Mouse (Mus musculus) frontal cortex, adult 2 months (tissue): Measurements from ENCODE around the gene Phldb2. TPM values are rescaled to one million over a fixed set of nuclear protein-coding genes. Genes with fewer than 3 reads are reported as not detected.

ENCODE experiments used
- DNase-seq, 2 experiments: peaks; one replicate each; pipeline ENCODE4 v3.0.0; 2022; ENCODE audit warnings: low spot score in 1 of 2; ENCODE audit errors: extremely low spot score in 1 of 2
- polyA plus RNA-seq: library from polyadenylated mRNA; depleted of rRNA; stranded (reverse); fragments of >200 nt; gene quantifications from 2 replicates; pipeline ENCODE4 v1.2.3, GENCODE M21; 2012; rRNA removed

The Phldb2 gene
- polyA plus RNA-seq = 6.2 and 7.0 TPM in 2 replicates

GRCm38 (mm10) chr16:45953394-45953793 is at the start of gene Phldb2:
Gene Phldb2 (minus strand): TSS chr16:45953598.
- no peak for DNase-seq

- peak; percentile 27 to 59 for DNase-seq
These were observed 48.3 kb upstream of the Phldb2 start for GRCm38 (mm10) chr16:46001550-46002166.

- no peak for DNase-seq
These were observed 47.6 kb upstream of the Phldb2 start for GRCm38 (mm10) chr16:46000976-46001375.

GRCm38 (mm10) chr16:45999374-46000191 is 46.2 kb upstream of the Phldb2 start:
- no peak for DNase-seq

- DNase-seq = no peak
These were observed 44.8 kb upstream of the Phldb2 start for GRCm38 (mm10) chr16:45998231-45998630.

- no peak for DNase-seq
These were observed 37.7 kb upstream of the Phldb2 start for GRCm38 (mm10) chr16:45990901-45991676.

GRCm38 (mm10) chr16:45986236-45986635 is 32.8 kb upstream of the Phldb2 start:
- no peak for DNase-seq

GRCm38 (mm10) chr16:45984610-45985606 is 31.5 kb upstream of the Phldb2 start:
- no peak for DNase-seq

GRCm38 (mm10) chr16:45976251-45976650 is 22.9 kb upstream of the Phldb2 start:
- DNase-seq = no peak

- DNase-seq = peak in 1 of 2 experiments; percentile 30
These were observed 20.7 kb upstream of the Phldb2 start for GRCm38 (mm10) chr16:45973959-45974686.

- no peak for DNase-seq
These were observed 16.8 kb upstream of the Phldb2 start for GRCm38 (mm10) chr16:45970187-45970586.

- no peak for DNase-seq
These were observed 15.3 kb upstream of the Phldb2 start for GRCm38 (mm10) chr16:45968716-45969115.

GRCm38 (mm10) chr16:45967471-45967870 is 14.1 kb upstream of the Phldb2 start:
- DNase-seq = peak; percentile 34 to 88

GRCm38 (mm10) chr16:45966604-45967003 is 13.2 kb upstream of the Phldb2 start:
- no peak for DNase-seq

- DNase-seq = no peak
These were observed 11.4 kb upstream of the Phldb2 start for GRCm38 (mm10) chr16:45964777-45965176.

- DNase-seq = no peak
These were observed 10.4 kb upstream of the Phldb2 start for GRCm38 (mm10) chr16:45963837-45964236.

GRCm38 (mm10) chr16:45963088-45963487 is 9.7 kb upstream of the Phldb2 start:
- DNase-seq = no peak

GRCm38 (mm10) chr16:45960978-45961377 is 7.6 kb upstream of the Phldb2 start:
- DNase-seq = no peak

GRCm38 (mm10) chr16:45956390-45956950 is 3.1 kb upstream of the Phldb2 start:
- no peak for DNase-seq
